Mouse (Mus musculus) limb, embryonic 15.5 days (tissue): ENCODE results near the gene Gipc3. TPM values are rescaled to one million over a fixed set of nuclear protein-coding genes. Genes with fewer than 3 reads are reported as not detected.

Experiments used
- ATAC-seq: fragments of 200-750 bp; cut with Nextera tagmentation; 2 replicates; pipeline ENCODE4 v1.8.0; 2017; ENCODE audit warnings: low read depth, moderate TSS enrichment; ENCODE audit not compliant: insufficient number of reproducible peaks, low FRiP score, low TSS enrichment
- H3K27ac ChIP-seq: fragments of 300-500 bp; sonication (generic); 2 replicates; pipeline ENCODE4 v1.5.1; 2015; ENCODE audit warnings: moderate library complexity, mild to moderate bottlenecking, inconsistent platforms
- H3K27me3 ChIP-seq: fragments of 300-500 bp; sonication (generic); 2 replicates; pipeline ENCODE4 v1.6.1; 2015; ENCODE audit warnings: inconsistent platforms
- H3K36me3 ChIP-seq: fragments of 300-500 bp; sonication (generic); 2 replicates; pipeline ENCODE4 v1.6.1; 2015; ENCODE audit warnings: inconsistent platforms
- H3K4me1 ChIP-seq: fragments of 300-500 bp; sonication (generic); 2 replicates; pipeline ENCODE4 v1.6.1; 2015; ENCODE audit warnings: inconsistent platforms
- H3K4me2 ChIP-seq: fragments of 300-500 bp; sonication (generic); 2 replicates; pipeline ENCODE4 v1.6.1; 2015; ENCODE audit warnings: mild to moderate bottlenecking, inconsistent platforms
- H3K4me3 ChIP-seq: fragments of 300-500 bp; sonication (generic); 2 replicates; pipeline ENCODE4 v1.5.1; 2015; ENCODE audit warnings: mild to moderate bottlenecking, inconsistent platforms
- H3K9ac ChIP-seq: fragments of 300-500 bp; sonication (generic); 2 replicates; pipeline ENCODE4 v1.6.1; 2015; ENCODE audit warnings: inconsistent platforms
- H3K9me3 ChIP-seq: fragments of 300-500 bp; sonication (generic); 2 replicates; pipeline ENCODE4 v1.6.1; 2016; ENCODE audit warnings: inconsistent platforms
- WGBS: fragments of 180-500 bp; shearing (Covaris S2); methylation state at CpG from one replicate; pipeline ENCODE4 v1.1.7; 2015; 5-methylcytosine and 5-hydroxymethylcytosine counted together
- polyA plus RNA-seq: library from polyadenylated mRNA; unstranded; fragments of >200 nt; fragmentation: Nextera tagmentation; extraction: Ambion mirVana; gene quantifications from 2 replicates; pipeline ENCODE4 v1.2.1, GENCODE M21; 2015

Gene Gipc3
- polyA plus RNA-seq, 1 experiment from 2014 or later = 0.04 TPM

- Histone ChIP-seq H3K27ac (no peak overlapping the region), H3K36me3 (peaks cover 12% of the 10 kb centered on the region; the same call in 1 of the 2 replicates), H3K4me1 (peaks cover 55% of the 10 kb centered on the region), H3K9me3 (no peaks in the 10 kb centered on the region), H3K27me3 (peaks cover 19% of the 10 kb centered on the region), H3K9ac (peak overlapping the region; percentile 74; the same call in 1 of the 2 replicates), H3K4me2 (peak overlapping the region; percentile 79), H3K4me3 (peak overlapping the region; percentile 86)
- no peak for ATAC-seq
- 36% methylated on average over 8 of the region's 8 CpGs for WGBS
Measured at GRCm38 (mm10) chr10:81294442-81294841, 48.6 kb downstream of the Gipc3 start.

GRCm38 (mm10) chr10:81293334-81294030 lies 49.6 kb downstream of the Gipc3 start:
- WGBS = 5% methylated on average over 25 of the region's 25 CpGs
- peak overlapping the region; percentile 86 for H3K4me3 ChIP-seq
- peak overlapping the region; percentile 91 for H3K27ac ChIP-seq
- H3K36me3 ChIP-seq = peaks cover 12% of the 10 kb centered on the region; the same call in 1 of the 2 replicates
- H3K27me3 ChIP-seq = peaks cover 21% of the 10 kb centered on the region
- no peaks in the 10 kb centered on the region for H3K9me3 ChIP-seq
- peak overlapping the region; percentile 74 for H3K9ac ChIP-seq
- peak overlapping the region; percentile 79 for H3K4me2 ChIP-seq
- no peak for ATAC-seq
- H3K4me1 ChIP-seq = peaks cover 57% of the 10 kb centered on the region

DNA sequence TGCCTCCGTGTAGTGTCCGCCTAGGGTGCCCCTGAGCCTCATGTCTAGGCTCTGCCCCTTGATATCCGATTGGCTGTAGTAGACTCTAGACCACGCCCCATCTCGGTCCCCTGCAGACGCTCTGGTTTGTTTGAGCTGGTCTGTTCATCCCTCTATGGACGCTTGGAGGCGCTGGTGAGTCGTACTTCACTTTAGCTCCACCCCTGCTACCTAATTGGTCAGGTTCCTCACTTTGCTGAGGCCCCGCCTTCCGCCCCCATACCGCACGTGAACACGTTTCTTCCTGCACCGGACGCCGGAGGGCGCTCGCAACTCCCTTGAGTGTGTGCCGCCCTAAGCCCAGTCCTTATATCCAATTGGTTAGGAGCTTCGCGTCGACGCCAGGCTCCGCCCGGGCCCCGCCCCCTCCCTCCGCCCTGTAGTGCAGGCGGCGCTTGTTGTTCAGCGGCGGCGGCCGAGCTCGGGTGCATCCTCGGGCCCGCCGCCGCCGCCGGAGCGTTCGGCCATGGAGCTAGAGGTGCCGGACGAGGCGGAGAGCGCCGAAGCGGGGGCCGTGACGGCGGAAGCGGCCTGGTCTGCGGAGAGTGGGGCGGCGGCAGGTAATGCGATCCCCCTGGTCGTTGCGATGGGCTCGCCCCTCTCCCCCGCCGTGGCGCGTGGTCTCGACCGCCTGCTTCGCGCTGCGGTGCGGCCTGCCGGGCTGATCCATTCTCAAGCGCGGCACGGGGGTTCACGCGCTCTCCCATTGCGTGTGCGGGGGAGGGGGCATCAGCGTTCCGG lies 50.3 kb downstream of the Gipc3 start, which contains the start of gene Pip5k1c:
TSS of gene Pip5k1c (plus strand) at position 410 of the 780 bp plus-strand sequence.
- Histone ChIP-seq H3K9ac (peak within 1 kb of the TSS; percentile 74), H3K4me2 (peak within 1 kb of the TSS; percentile 79), H3K4me1 (peaks cover 50% of the 10 kb centered on the region), H3K4me3 (peak within 1 kb of the TSS; percentile 86), H3K27me3 (peaks cover 24% of the 10 kb centered on the region), H3K9me3 (no peaks in the 10 kb centered on the region), H3K36me3 (peaks cover 12% of the 10 kb centered on the region; the same call in 1 of the 2 replicates), H3K27ac (peak within 1 kb of the TSS; percentile 91)
- ATAC-seq = peak; percentile 95
- WGBS = under 1% methylated on average over 67 of the region's 80 CpGs

DNA sequence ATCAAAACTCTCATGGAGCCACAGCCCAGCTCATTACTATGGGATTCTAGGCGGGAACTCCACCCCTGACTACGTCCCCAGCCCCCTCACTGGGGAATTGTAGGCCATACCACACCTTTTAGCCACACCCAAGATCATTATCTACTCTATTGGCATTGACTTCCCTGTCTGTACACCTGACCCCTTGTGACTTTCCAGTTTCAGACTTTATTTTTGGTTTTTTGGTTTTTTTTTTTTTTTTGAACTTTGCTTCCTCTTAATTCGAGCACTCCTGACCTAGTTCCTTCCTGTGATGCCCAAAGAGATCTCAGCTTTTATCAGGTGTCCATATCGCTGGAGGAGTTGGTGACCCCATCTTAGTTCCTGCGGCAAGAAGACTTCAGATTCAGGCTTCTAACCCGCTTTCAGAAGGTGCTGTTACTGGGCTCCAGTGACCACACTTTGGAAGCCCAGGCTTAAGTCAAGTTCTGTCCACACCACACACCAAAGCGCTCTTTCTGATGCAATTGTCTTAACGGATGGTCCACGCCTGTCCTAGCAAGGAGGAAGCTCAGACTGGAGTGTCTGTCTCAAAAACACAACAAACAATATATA lies 51.5 kb downstream of the Gipc3 start, which contains the start of gene Tjp3:
TSS of gene Tjp3 (minus strand) at position 71 of the 594 bp plus-strand sequence.
- Histone ChIP-seq H3K27ac (peak within 1 kb of the TSS; percentile 50; the same call in 1 of the 2 replicates), H3K9ac (no peak within 1 kb of the TSS)
- WGBS = 65% methylated on average over 9 of the region's 9 CpGs

GRCm38 (mm10) chr10:81290698-81291460 lies 52.2 kb downstream of the Gipc3 start:
- Histone ChIP-seq H3K9me3 (no peaks in the 10 kb centered on the region), H3K4me3 (peak overlapping the region; percentile 18), H3K36me3 (peaks cover 4% of the 10 kb centered on the region; the same call in 1 of the 2 replicates), H3K9ac (no peak overlapping the region), H3K4me2 (0 out of 2 replicates have a peak overlapping the region, but pooled peaks have one; percentile 10), H3K4me1 (peaks cover 49% of the 10 kb centered on the region), H3K27ac (peak overlapping the region; percentile 50; the same call in 1 of the 2 replicates), H3K27me3 (peaks cover 32% of the 10 kb centered on the region)
- 13% methylated on average over 24 of the region's 24 CpGs for WGBS
- ATAC-seq = no peak

More for the DNA sequence above, 51.5 kb downstream of the Gipc3 start, which contains the start of gene Tjp3:
- ATAC-seq = no peak
- peak within 1 kb of the TSS; percentile 10; the same call in 1 of the 2 replicates for H3K4me2 ChIP-seq
- H3K4me1 ChIP-seq = peaks cover 44% of the 10 kb centered on the region
- peaks cover 11% of the 10 kb centered on the region; the same call in 1 of the 2 replicates for H3K36me3 ChIP-seq
- H3K9me3 ChIP-seq = no peaks in the 10 kb centered on the region
- H3K4me3 ChIP-seq = peak within 1 kb of the TSS; percentile 86
- H3K27me3 ChIP-seq = peaks cover 32% of the 10 kb centered on the region

- H3K27ac ChIP-seq = no peak overlapping the region
- H3K36me3 ChIP-seq = no peaks in the 10 kb centered on the region
- H3K4me3 ChIP-seq = no peak overlapping the region
- 60% methylated on average over 14 of the region's 14 CpGs for WGBS
- H3K9ac ChIP-seq = no peak overlapping the region
- peaks cover 41% of the 10 kb centered on the region for H3K27me3 ChIP-seq
- ATAC-seq = no peak
- no peaks in the 10 kb centered on the region for H3K9me3 ChIP-seq
- H3K4me1 ChIP-seq = peaks cover 51% of the 10 kb centered on the region
- H3K4me2 ChIP-seq = no peak overlapping the region
Measured at GRCm38 (mm10) chr10:81289811-81290210, 53.3 kb downstream of the Gipc3 start.

GRCm38 (mm10) chr10:81289278-81289677 lies 53.8 kb downstream of the Gipc3 start:
- ATAC-seq = no peak
- WGBS = 2% methylated on average over 7 of the region's 7 CpGs
- Histone ChIP-seq H3K27me3 (peaks cover 46% of the 10 kb centered on the region), H3K9ac (no peak overlapping the region), H3K36me3 (no peaks in the 10 kb centered on the region), H3K4me2 (no peak overlapping the region), H3K9me3 (no peaks in the 10 kb centered on the region), H3K4me3 (no peak overlapping the region), H3K4me1 (peaks cover 47% of the 10 kb centered on the region), H3K27ac (no peak overlapping the region)

GRCm38 (mm10) chr10:81288601-81289000 lies 54.5 kb downstream of the Gipc3 start:
- Histone ChIP-seq H3K27me3 (peaks cover 53% of the 10 kb centered on the region), H3K4me3 (no peak overlapping the region), H3K36me3 (no peaks in the 10 kb centered on the region), H3K9me3 (no peaks in the 10 kb centered on the region), H3K4me1 (peaks cover 41% of the 10 kb centered on the region), H3K27ac (no peak overlapping the region), H3K9ac (no peak overlapping the region), H3K4me2 (no peak overlapping the region)
- WGBS = 32% methylated on average over 6 of the region's 6 CpGs
- ATAC-seq = no peak

- WGBS = 59% methylated on average over 8 of the region's 8 CpGs
- no peak overlapping the region for H3K4me2 ChIP-seq
Measured at GRCm38 (mm10) chr10:81287513-81288157, 55.4 kb downstream of the Gipc3 start.

GRCm38 (mm10) chr10:81286586-81286985 lies 56.5 kb downstream of the Gipc3 start:
- ATAC-seq = no peak
- H3K36me3 ChIP-seq = no peaks in the 10 kb centered on the region
- H3K4me2 ChIP-seq = no peak overlapping the region
- H3K9me3 ChIP-seq = no peaks in the 10 kb centered on the region
- H3K4me3 ChIP-seq = no peak overlapping the region
- no peak overlapping the region for H3K9ac ChIP-seq
- H3K27me3 ChIP-seq = peaks cover 68% of the 10 kb centered on the region
- H3K4me1 ChIP-seq = peaks cover 41% of the 10 kb centered on the region
- no peak overlapping the region for H3K27ac ChIP-seq
- 34% methylated on average over 6 of the region's 6 CpGs for WGBS

More at GRCm38 (mm10) chr10:81287513-81288157, 55.4 kb downstream of the Gipc3 start:
- Histone ChIP-seq H3K9me3 (no peaks in the 10 kb centered on the region), H3K9ac (no peak overlapping the region), H3K4me3 (no peak overlapping the region), H3K4me1 (peaks cover 41% of the 10 kb centered on the region), H3K27ac (no peak overlapping the region), H3K36me3 (no peaks in the 10 kb centered on the region), H3K27me3 (peaks cover 62% of the 10 kb centered on the region)
- no peak for ATAC-seq
